Mouse (Mus musculus) right cerebral cortex, postnatal 25 days (tissue): Measurements from ENCODE around the gene Med11.
"Not testable (repeated sequence)": the region's sequence is repeated elsewhere in the genome, so short reads cannot be mapped to it uniquely, and the experiment has no call there.

Experiments
- DNase-seq: peaks from one replicate; pipeline ENCODE4 v3.0.0; 2022

Gene Med11

DNA sequence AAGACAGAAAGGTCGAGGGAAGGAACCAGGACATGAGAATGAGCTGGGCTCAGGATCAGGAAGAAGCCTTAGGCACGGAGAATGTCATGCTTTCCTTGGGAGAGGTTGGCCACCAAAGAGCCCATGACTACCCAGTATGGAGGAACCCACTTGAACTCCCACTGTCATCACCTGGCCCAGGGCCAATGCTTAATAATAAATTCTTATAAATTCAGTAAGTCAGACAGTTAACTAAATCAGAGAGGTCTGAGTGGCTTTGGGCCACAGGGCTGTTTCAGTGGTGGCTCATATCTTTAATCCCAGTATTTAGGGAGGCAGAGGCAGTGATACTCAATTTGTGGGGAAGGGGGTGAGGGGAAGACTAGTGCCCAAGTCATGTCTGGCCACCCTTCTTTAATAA, 793 bp upstream of the Med11 start:
- no peak for DNase-seq

DNA sequence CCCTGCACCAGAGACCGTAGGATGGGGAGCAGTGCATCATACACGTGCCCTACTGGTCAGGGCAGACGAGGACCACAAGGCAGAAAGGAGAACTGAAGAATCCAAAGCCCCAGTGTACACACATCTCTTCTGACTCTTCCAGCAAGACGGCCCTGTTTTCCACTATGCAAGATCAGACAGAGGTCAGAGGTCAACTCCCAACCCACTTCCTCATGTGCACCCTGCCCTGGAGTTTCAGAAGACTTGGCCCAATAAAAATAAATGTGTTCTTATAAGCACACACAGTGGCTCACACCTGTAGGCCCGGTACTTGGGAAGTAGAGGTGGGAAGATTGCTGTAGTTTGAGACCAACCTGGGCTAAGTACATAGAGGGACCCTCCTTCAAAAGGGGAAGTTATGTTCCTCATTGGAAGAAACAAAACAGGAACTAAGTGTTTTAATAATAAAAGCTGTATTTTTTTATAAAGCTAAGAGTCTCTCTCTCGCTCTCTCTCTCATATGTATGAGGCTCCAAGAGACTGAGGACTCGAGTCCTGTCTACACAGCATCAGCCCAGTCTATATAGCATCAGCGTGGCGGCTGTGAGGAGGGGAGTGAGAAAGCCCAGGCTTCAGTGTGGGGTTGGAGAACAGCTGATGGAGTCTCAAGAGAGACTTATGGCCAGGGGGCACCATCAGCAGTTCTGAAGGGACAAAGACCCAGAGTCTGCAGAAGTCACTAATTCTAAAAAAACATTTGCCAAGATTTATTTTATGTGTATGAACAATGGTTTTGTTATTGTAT, 1.7 kb downstream of the Med11 start:
- DNase-seq: no peak

DNA sequence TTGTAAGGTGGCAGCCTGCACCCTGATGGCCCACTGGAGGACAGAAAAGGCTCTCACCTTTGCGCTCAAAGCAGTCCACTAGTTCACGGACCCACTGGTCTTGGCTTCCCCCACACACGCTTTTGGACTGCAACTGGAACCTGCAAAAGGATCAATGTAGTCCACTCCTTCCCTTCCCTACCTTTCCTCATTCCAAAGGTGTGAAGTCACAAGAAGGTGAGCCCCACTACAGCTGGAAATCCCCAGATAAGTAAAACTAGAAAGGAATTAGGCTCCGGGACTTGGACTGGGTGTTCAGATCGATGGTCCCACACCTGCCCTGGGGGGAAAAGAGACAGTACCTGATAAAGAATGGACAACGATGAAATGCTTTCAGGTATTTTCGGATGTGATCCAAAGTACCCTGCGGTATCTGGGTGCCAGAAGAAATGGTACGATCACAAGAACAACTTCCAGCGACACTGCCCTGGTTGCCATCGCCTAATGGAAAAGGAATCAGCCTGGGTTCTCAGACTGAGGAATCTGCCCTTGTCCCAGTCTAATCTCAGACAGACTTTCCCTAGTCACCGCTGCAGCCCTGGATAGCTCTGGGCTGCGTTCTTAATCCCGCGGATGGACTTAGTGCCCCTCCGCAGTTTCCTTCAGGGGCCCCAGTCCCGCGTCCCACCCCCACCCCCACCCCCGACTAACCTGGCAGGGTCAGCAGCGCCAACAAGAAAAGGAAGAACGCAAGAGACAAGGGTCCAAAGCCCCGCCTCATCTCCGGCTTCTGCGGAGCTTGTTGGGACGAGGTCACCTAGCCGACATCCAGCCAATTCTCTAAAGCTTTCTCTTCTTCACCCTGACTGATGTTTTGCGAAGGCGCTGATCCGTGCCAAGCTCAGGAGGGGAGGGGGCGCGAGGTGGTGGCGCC, 7.2 kb downstream of the Med11 start, which contains the start of gene Zmynd15:
Gene Zmynd15 (plus strand): TSS at position 746 of the 913 bp plus-strand sequence.
- no peak for DNase-seq

DNA sequence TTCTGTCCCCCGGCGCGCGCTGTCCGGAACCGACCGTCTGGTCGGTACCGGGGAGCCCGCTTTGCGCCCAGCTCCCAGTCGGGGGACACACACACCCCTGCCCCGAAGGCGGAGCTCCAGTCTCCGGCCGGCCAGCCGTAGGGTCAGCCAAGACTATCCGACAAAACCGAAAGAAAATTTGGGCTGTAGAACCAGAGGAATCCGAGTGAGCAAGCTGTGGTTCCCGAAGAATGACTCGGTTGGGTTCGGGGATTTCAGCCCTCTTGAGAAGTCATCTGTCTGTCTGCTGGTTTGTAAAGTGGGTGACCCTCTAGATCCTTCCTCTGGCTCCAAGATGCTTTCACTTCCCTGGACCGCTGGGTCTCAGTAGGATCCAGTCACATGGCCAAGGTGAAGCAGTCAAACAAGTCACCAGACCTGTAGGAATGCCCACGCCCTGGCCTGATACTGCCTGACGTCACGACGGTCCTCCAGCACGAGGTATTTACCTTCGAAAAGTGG, 7.9 kb downstream of the Med11 start, which contains the start of gene Cxcl16:
Gene Cxcl16 (minus strand): TSS at position 384 of the 501 bp plus-strand sequence.
- DNase-seq: no peak

DNA sequence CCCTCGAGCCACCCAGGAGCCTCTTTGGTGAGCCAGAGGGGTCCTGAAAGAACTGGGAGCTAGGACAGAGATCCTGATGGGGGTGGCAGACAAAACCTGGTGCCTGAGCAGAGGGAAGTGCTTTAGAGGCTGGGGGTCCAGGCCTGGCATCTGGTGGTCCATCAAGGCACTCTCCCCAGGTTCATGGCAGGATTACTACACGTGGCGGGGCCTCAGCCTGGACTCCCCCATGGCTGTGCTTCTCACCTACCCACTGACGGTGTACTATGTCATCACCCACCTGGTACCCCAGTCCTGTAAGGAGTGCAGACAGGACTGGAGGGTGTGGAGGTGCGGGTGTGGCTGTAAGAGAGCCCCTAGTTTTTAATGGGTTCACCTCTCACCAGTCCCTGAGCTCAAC, 12.3 kb downstream of the Med11 start:
- DNase-seq: no peak

DNA sequence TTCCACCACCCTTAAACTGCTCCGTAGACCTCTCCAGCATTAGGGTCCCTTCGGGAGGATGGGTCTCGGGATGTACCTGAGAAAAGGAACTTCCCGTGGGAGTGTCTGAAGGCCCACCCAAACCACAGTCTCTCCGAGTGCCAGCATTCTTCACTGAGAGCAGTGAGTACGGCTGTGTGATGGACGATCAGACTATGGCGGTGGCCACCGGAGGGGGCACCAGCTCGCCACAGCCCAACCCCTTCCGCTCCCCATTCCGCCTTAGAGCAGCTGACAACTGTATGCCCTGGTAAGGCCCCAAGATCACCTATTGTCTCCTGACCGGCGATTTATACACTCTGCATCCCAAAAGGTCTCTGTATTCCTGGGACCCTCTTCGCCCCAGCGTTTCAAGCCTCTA, 13.5 kb downstream of the Med11 start:
- no peak for DNase-seq

DNA sequence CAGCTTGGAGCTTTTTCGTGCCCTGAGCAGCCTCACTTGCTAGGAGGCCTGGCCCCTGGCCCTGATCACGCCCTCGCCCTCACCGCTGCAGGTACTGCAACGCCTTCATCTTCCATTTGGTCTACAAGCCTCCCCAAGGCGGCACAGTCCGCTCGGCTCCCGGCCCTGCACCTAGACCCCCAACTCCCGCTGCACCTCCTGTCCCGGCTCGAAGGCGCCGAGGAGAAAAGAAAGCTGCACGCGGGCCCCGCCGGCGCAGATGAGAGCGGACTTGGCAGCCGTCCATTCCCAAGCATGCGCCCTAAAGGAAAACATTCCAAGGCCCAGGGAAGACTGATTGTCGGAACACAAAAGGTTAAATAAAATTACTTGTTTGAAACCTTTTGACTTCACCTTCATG, 14.1 kb downstream of the Med11 start:
- DNase-seq: no peak

DNA sequence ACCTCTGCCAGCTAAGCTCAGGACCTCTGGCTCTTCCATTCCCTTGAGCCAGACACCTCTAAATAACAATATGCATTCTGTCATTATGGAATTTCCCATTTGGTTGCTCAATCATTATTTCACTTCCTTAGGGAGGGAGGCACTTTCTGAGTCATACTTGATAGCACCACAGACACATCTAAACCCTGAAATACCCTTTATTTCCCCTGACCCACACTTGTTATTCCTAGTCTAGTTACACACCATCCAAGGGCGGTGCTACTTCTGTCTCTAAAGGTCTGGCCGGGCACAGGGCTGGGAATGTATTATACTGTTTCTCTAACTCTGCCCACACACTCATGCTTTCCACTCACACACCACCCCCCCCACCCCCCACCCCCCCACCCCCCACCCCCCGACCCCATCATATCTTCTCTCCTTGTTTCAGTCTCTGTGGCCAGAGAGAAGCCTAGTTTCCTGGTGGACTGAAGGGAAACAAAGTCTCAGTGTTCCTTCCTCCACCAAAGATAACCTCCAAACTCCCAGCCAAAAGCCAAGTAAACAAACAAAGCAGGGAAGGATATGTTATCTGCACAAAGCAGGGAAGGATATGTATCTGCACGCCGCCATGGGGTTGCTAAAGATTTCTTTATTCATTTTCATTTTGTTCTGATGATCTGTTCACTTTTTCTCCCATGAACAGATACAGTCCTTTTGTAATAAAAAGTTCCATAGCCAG, 16.3 kb downstream of the Med11 start:
- no peak for DNase-seq

DNA sequence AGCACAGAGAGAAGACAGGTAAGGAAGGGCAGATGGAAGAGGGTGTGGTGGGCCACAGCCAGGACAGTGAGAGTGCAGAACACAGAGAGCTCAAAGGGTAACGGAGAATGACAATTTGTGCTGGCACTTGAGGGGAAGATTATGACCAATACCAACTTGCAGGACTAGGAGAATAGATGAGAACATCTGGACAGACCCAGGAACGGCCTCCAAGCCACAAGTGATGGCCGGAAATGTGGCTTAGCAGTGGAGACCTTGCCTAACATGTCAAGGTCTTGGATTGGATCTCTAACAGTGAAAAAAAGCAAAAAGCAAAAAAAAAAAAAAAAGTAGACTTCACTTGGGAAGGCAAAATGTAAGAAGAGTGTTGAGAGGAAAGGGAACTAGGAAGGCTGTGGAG, 18.0 kb downstream of the Med11 start:
- DNase-seq: no peak

DNA sequence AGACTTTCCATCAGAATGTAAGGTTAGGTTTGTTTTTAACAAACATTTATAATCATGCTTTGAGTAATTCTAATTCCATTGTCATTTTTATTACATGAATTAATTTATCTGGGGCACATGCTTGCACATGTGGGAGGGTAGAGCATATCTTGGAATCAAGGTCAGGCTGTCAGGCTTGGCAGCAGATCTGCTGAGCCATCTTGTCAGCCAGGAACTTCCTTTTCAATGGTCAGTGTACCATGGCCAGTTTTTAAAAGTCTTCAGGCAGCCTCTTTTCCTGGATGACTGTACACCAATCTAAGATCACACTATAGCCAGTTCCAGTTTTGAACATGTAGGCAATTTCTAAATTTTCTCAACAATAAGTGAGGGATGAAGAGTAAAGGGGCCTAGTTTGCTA, 21.0 kb downstream of the Med11 start:
- no peak for DNase-seq

DNA sequence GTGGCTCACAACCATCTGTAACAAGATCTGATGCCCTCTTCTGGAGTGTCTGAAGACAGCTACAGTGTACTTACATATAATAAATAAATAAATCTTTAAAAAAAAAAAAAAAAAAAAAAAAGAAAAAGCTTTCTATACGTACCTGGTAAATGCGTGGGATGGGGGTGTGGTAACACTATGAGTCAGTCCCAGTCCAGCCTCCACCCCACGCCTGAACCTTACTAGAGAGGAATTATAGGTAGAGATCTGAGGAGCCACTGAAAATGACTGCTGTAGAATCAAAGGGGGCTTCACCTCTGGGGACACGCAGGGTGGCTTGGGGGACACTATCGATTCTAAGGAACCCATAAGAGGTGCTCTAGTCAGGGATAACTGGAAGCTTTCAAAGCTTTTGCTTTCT, 21.6 kb downstream of the Med11 start:
- DNase-seq: not testable (repeated sequence)

DNA sequence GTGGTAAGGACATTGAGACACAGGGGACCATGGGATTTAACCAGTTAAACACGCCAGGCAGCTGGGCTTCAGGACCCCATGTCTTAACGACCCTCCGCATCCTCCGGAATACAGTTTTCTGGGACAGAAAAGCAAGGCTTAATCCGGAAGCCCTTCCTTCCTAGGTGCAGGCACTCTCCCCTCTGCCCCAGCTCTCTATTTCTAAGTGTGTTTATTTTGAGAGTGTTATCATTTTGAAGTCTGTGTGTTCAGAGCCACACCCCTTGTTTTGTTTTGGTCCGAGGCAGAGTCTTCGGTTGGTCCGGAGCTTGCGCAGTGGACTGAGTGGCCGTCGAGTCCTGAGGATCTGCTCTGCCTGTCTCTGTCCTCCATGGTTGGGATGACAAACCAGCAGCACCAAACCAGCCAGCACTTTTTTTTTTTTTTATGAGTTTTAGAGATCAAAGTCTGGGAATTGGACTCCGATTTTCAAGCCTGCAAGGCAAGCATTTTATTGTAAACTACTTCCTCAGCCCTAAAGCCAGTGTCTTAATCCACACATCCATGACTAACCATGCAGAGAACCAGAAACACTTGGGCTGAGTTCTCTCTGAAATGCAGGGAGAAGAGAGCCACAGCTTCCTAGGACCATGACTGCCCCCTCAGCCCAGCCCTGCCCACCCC, 23.3 kb downstream of the Med11 start:
- DNase-seq: no peak

DNA sequence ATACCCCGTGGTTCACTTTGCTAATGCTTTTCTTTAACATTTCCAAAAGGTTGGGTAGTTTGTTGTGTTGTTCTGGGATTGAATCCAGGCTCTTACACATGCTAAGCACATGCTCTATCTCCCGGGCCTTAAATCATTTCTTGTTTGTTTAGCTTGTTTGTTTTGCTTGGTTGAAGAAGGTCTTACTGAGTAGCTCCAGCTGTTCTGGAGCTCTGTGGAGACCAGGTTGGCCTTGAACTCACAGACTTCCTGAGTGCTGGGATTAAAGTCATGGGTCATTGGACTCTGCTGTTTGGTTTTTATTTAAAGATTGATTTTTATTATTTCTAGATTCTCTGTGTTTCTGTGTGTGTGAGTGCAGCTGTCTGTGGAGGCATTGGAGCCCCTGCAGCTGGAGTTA, 33.8 kb downstream of the Med11 start:
- no peak for DNase-seq

DNA sequence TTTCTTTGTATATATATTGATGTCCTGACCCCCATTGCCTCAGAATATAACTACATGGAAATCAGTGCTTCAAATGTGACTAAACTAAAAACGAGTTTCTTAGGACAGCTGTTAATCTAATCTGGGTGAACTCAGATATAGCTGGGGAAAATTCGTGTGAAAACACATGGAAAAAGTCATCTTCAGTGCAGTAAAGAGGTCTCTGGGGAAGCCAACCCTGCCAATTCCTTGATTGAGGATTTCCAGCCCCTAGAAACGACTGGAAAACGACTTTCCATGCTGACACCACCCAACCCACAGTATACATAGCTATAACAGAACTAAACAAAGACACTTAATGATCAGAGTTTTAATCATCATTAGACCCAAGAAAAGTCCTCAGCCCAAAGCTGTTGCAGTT, 36.1 kb downstream of the Med11 start:
- DNase-seq: no peak

DNA sequence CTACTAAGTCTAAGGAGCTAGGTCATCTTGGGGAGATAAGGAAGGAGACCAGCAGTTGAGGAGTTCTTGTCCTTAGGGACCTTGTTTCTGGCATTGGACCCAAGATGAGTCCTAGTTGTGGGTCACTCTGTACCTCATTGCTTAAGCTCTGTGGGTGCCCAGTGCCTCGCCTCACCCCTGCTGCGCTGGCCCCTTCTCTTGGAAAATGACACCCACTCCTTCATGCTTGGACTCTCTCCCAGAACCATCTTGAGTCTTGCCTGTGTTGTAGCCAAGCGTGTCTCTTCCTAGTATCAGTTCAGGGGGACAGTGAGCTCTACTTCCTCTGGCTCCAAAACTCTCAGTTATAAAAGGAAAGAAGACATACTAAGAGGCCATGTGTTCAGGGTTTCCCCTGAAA, 37.4 kb downstream of the Med11 start:
- no peak for DNase-seq

DNA sequence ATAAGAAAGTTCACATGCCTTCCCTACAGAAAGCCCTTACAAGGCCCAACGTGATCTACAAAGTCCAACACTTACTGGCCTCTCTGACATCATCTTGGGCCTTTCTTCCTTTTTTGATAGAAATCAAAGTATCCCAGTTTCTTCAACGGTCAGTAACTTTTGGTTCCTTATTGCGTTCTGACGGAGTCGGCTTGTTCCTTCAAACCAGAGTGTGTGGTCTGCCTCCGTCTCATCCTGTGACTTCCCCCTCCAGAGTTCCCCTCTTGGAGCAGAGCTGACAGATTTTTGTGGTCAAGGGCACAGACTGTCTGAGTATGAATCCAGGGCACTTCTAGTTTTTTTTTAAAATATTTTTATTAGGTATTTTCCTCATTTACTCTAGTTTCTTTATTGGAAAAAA, 38.0 kb downstream of the Med11 start:
- no peak for DNase-seq

DNA sequence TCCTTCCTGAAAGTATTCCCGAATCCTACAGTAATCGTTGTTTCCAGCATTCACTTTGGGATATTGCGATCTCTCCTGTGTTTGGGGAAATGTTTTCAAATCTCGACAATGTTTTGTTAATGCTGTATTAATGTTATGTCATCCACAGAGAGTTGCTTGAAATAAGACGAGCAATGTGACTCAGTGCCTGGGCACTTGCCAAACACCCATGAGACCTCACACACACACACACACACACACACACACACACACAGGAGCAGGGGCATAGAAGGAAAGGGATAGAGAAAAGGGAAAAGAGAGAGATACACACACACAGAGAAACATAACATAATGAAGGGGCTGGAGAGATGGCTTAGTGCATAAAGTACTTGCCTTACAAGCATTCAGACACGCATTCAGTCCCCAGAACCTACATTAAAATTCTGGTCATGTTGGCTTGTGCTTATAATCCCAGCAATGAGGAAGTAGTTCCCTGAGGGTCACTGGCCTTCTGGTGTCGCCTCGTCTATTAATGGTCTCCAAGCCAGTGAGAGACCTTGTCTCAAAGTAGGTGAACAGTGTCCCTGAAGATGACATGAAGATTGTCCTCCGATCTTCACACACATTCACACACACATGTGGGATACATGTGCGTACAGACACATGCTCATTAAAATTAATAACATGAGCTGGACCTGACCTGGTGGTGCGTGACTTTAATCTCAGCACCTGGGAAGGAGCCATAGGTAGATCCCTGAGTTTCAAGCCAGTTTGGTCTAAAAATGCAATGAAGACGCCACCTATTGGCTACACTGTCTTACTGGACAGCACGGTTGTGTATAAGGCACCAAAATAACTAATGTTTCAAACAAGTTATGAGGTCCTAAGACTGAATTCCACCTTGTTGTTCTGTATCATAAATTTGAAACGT, 48.1 kb downstream of the Med11 start:
- DNase-seq: no peak

DNA sequence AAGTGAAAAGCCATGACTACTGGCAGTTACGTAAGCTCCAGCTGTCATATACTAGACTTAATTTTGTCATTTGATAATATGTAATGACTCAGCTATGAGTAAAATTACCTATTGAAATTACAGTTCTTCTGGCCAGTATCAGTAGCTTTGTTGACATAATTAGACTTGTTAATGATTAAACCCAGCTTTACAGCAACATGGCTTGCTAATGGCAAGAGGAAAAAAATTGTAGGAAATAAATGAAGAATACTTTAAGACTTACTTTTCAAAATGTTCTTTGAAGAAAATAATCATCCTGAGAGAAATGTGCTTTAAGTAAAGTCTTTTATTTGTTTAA, 48.7 kb downstream of the Med11 start:
- DNase-seq: no peak

DNA sequence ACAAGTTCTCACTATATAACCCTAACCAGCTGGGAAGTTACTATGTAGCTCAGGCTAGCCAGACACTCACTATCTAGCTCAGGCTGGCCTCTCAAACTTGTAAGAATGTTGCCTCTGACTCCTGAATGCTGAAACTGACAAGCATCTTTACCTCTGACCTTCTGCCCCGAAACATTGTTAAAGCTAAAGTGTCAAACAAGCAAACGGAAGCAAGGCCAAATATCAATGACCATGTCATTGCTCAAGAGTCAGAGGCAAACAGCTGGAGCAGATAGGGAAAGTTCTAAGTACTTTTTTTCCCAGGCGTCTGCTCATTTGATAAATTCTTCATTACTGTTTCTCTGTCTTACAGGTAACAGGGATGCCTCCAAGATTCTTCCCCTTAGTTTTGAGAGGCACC, 50.3 kb downstream of the Med11 start:
- no peak for DNase-seq
